Mouse (Mus musculus): ENCODE results near the gene Nolc1. TPM values are rescaled to one million over a fixed set of nuclear protein-coding genes. Genes with fewer than 3 reads are reported as not detected.

Nolc1 gene
- total and polyA plus RNA-seq, 3 experiments, result 6.5 to 21.1 (median 19.1) TPM

- Histone ChIP-seq H3K9ac (ENCODE audit: low read depth, low read length) (no peak overlapping the region), H3K4me1 (ENCODE audit: control insufficient read depth, insufficient read depth, low read length) (no peaks in the 10 kb centered on the region; the same call in 1 of the 2 replicates), H3K79me2 (replicated peaks; ENCODE audit: control insufficient read depth, insufficient read depth, low read length) (no peaks in the 10 kb centered on the region), H3K27me3 (ENCODE audit: control insufficient read depth, insufficient read depth, low read length) (no peaks in the 10 kb centered on the region), H3K27ac (no peak overlapping the region), H3K36me3 (ENCODE audit: control insufficient read depth, insufficient read depth, low read length) (no peaks in the 10 kb centered on the region), H3K4me3 (no peak overlapping the region)
- DNase-seq, result no peak
- 89% methylated on average over 3 of the region's 3 CpGs for WGBS
- intact Hi-C loops (cut with DNase I), result no loop called here
- TF ChIP-seq POLR2A (IDR thresholded peaks at IDR 0.05; ENCODE audit: insufficient read depth, low read depth, low read length), result no peak
- no peak for TF ChIP-seq EP300 (IDR thresholded peaks at IDR 0.05; ENCODE audit: insufficient read depth, low read depth, low read length)
- TF ChIP-seq CTCF (IDR thresholded peaks at IDR 0.05), result no peak
These were observed 23.9 kb downstream of the Nolc1 start for GRCm38 (mm10) chr19:46099561-46099960.

GRCm38 (mm10) chr19:46103437-46104186 is 27.9 kb downstream of the Nolc1 start:
- H3K4me3 ChIP-seq, result no peak overlapping the region
- 48% methylated on average over 6 of the region's 6 CpGs for WGBS
- no peaks in the 10 kb centered on the region for H3K27me3 ChIP-seq (ENCODE audit: control insufficient read depth, insufficient read depth, low read length)
- H3K27ac ChIP-seq, result no peak overlapping the region
- DNase-seq, result no peak
- no peak overlapping the region for H3K9ac ChIP-seq (ENCODE audit: low read depth, low read length)
- no peak for TF ChIP-seq CTCF (IDR thresholded peaks at IDR 0.05)
- no peak for TF ChIP-seq EP300 (IDR thresholded peaks at IDR 0.05; ENCODE audit: insufficient read depth, low read depth, low read length)
- TF ChIP-seq POLR2A (IDR thresholded peaks at IDR 0.05; ENCODE audit: insufficient read depth, low read depth, low read length), result no peak
- H3K36me3 ChIP-seq (ENCODE audit: control insufficient read depth, insufficient read depth, low read length), result no peaks in the 10 kb centered on the region
- intact Hi-C loops (cut with DNase I), result no loop called here
- no peaks in the 10 kb centered on the region; the same call in 1 of the 2 replicates for H3K4me1 ChIP-seq (ENCODE audit: control insufficient read depth, insufficient read depth, low read length)
- no peaks in the 10 kb centered on the region for H3K79me2 ChIP-seq (replicated peaks; ENCODE audit: control insufficient read depth, insufficient read depth, low read length)

DNA sequence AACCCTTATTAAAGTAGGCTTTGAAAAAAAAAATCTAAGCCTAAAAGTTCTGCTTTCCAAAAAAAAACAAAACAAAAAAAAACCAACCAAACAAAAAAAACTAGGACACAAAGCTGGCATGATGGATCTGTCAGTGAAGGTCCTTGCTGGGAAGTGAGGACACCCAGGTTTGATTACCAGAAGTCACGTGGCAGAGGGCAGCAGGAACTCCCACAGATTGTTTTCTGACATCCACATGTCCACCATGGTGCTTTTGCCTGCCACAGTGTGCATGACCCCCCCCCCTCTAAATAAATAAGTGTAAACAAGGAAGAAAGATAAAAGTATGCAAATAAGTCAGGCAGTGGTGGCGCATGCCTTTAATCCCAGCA is 28.5 kb downstream of the Nolc1 start:
- Histone ChIP-seq H3K27me3 (ENCODE audit: control insufficient read depth, insufficient read depth, low read length) (no peaks in the 10 kb centered on the region), H3K79me2 (replicated peaks; ENCODE audit: control insufficient read depth, insufficient read depth, low read length) (no peaks in the 10 kb centered on the region), H3K9ac (ENCODE audit: low read depth, low read length) (no peak overlapping the region), H3K36me3 (ENCODE audit: control insufficient read depth, insufficient read depth, low read length) (no peaks in the 10 kb centered on the region), H3K4me1 (ENCODE audit: control insufficient read depth, insufficient read depth, low read length) (no peaks in the 10 kb centered on the region; the same call in 1 of the 2 replicates), H3K27ac (no peak overlapping the region), H3K4me3 (no peak overlapping the region)
- TF ChIP-seq POLR2A (IDR thresholded peaks at IDR 0.05; ENCODE audit: insufficient read depth, low read depth, low read length) (no peak), EP300 (IDR thresholded peaks at IDR 0.05; ENCODE audit: insufficient read depth, low read depth, low read length) (no peak), CTCF (IDR thresholded peaks at IDR 0.05) (no peak)
- WGBS, result 70% methylated on average over 2 of the region's 2 CpGs
- intact Hi-C loops (cut with DNase I), result no loop called here
- no peak for DNase-seq

- no peak for TF ChIP-seq EP300 (IDR thresholded peaks at IDR 0.05; ENCODE audit: insufficient read depth, low read depth, low read length)
- TF ChIP-seq CTCF (IDR thresholded peaks at IDR 0.05), result no peak
- TF ChIP-seq POLR2A (IDR thresholded peaks at IDR 0.05; ENCODE audit: insufficient read depth, low read depth, low read length), result no peak
- 84% methylated on average over 2 of the region's 2 CpGs for WGBS
These were observed 34.6 kb downstream of the Nolc1 start for GRCm38 (mm10) chr19:46110214-46110613.

DNA sequence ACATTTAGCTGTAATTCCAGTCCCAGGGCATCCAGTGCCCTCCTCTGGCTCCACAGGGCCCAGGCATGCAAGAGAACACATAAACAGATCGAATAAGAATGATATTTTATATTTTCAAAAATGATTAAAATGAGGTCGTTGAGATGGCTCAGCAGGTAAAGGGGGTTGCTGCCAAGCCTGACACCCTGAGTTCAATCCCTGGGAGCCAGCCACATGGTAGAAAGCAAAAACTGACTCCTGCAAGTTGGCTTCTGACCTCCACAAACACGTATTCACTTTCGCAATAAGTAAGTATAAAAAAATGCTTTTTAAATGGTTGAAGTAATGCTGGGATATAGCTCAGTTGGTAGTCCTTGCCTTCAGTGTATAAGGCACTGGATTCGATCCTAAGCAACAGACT is 35.1 kb downstream of the Nolc1 start:
- 83% methylated on average over 5 of the region's 5 CpGs for WGBS
- no peak for DNase-seq
- H3K9ac ChIP-seq (ENCODE audit: low read depth, low read length), result no peak overlapping the region
- intact Hi-C loops (cut with DNase I), result no loop called here
- H3K27ac ChIP-seq, result no peak overlapping the region
- no peaks in the 10 kb centered on the region for H3K79me2 ChIP-seq (replicated peaks; ENCODE audit: control insufficient read depth, insufficient read depth, low read length)
- no peak for TF ChIP-seq POLR2A (IDR thresholded peaks at IDR 0.05; ENCODE audit: insufficient read depth, low read depth, low read length)
- TF ChIP-seq CTCF (IDR thresholded peaks at IDR 0.05), result no peak
- no peak for TF ChIP-seq EP300 (IDR thresholded peaks at IDR 0.05; ENCODE audit: insufficient read depth, low read depth, low read length)
- no peaks in the 10 kb centered on the region for H3K36me3 ChIP-seq (ENCODE audit: control insufficient read depth, insufficient read depth, low read length)
- H3K4me3 ChIP-seq, result no peak overlapping the region
- no peaks in the 10 kb centered on the region for H3K4me1 ChIP-seq (ENCODE audit: control insufficient read depth, insufficient read depth, low read length)
- H3K27me3 ChIP-seq (ENCODE audit: control insufficient read depth, insufficient read depth, low read length), result no peaks in the 10 kb centered on the region

More at GRCm38 (mm10) chr19:46110214-46110613, 34.6 kb downstream of the Nolc1 start:
- DNase-seq, result no peak
- Histone ChIP-seq H3K36me3 (ENCODE audit: control insufficient read depth, insufficient read depth, low read length) (no peaks in the 10 kb centered on the region), H3K27me3 (ENCODE audit: control insufficient read depth, insufficient read depth, low read length) (no peaks in the 10 kb centered on the region), H3K4me1 (ENCODE audit: control insufficient read depth, insufficient read depth, low read length) (no peaks in the 10 kb centered on the region), H3K4me3 (no peak overlapping the region), H3K79me2 (replicated peaks; ENCODE audit: control insufficient read depth, insufficient read depth, low read length) (no peaks in the 10 kb centered on the region), H3K27ac (no peak overlapping the region), H3K9ac (ENCODE audit: low read depth, low read length) (no peak overlapping the region)
- intact Hi-C loops (cut with DNase I), result no loop called here

DNA sequence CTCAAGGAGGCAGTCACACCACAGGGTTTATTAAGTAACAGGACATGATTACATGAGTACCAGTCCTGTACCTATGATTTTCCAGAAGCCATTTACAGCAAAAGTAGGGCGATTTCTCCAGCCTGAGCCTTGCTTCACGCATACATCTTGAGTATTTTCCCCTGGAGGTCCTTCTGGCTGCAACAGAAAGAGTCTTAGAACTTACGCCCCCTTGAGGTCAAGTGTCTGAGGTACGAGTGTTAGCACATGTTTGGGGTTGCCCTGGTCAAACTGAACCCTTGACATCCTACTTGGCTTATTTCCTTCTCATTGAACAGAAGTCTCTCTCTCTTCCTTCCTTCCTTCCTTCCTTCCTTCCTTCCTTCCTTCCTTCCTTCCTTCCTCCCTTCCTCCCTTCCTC is 39.0 kb downstream of the Nolc1 start:
- H3K79me2 ChIP-seq (replicated peaks; ENCODE audit: control insufficient read depth, insufficient read depth, low read length), result no peaks in the 10 kb centered on the region
- H3K27me3 ChIP-seq (ENCODE audit: control insufficient read depth, insufficient read depth, low read length), result no peaks in the 10 kb centered on the region
- H3K4me3 ChIP-seq, result no peak overlapping the region
- H3K36me3 ChIP-seq (ENCODE audit: control insufficient read depth, insufficient read depth, low read length), result no peaks in the 10 kb centered on the region
- H3K9ac ChIP-seq (ENCODE audit: low read depth, low read length), result no peak overlapping the region
- no peak for DNase-seq
- 65% methylated on average over 4 of the region's 4 CpGs for WGBS
- no peak overlapping the region for H3K27ac ChIP-seq
- intact Hi-C loops (cut with DNase I), result no loop called here
- no peak for TF ChIP-seq POLR2A (IDR thresholded peaks at IDR 0.05; ENCODE audit: insufficient read depth, low read depth, low read length)
- no peak for TF ChIP-seq CTCF (IDR thresholded peaks at IDR 0.05)
- TF ChIP-seq EP300 (IDR thresholded peaks at IDR 0.05; ENCODE audit: insufficient read depth, low read depth, low read length), result no peak
- H3K4me1 ChIP-seq (ENCODE audit: control insufficient read depth, insufficient read depth, low read length), result no peaks in the 10 kb centered on the region
